Mouse (Mus musculus) left cerebral cortex, postnatal 14 days (tissue): ENCODE data around the gene Pygb. TPM values are rescaled to one million over a fixed set of nuclear protein-coding genes. Genes with fewer than 3 reads are reported as not detected.

Source experiments
- DNase-seq, 2 experiments: peaks; one replicate each; pipeline ENCODE4 v3.0.0; 2021 to 2022; ENCODE audit warnings: low spot score in 2 of 2, mixed read lengths in 1 of 2
- intact Hi-C: fragments of 180-260 bp; cut with DNase I; formaldehyde crosslinking; loops from one replicate; pipeline ENCODE4 v1.15.1; 2025
- total RNA-seq, 2 experiments: library from RNA; stranded (reverse); gene quantifications; 2 replicates each; pipeline ENCODE4 v1.2.3; 2021

Pygb gene
- total RNA-seq, 2 experiments from 2014 or later: 120 to 124 TPM

DNA sequence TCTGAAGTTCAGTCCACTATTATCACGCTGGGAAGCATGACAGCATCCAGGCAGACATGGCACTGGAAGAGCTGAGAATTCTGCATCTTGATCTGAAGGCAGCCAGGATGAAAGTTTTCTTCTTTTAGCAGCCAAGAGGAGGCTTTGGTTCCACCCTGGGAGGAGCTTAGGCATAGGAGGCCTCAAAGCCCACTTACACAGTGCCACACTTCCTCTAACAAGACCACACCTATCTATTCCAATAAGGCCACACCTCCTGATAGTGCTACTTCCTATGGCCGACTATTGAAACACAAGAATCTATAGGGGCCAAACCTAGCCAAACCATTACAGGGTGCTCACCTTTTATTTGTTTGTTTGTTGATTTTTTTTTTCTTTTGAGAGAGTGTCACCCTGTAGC, 3.7 kb upstream of the Pygb start:
- intact Hi-C loops: no loop called here
- no peak for DNase-seq

DNA sequence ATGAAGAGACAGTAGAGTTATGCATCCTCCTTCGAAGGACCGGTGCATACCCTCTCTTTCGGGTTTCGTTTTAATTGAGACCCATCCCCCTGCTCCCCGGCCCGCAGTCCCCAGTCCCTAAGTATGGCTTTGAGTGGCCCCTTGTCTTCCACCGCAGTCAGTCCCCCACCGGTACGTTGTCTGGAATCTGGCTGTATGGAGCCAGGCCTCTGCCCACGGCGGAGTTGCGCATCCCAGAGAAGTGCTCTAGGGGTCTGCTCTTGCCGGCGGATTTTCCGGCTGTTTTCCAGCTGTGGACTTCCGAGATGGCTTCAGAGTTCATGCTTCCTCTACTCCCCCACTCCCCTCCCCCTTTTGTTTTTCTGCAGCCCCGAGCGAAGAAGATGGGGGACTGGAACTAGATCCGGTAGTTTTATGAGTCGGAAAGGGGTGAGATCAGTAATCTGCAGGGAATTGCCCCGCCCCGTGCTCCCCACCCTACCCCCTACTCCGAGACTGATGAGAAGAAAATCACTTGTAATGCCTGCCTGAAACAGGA, 768 bp downstream of the Pygb start:
- intact Hi-C loops: no loop called here
- DNase-seq: no peak

- intact Hi-C loops: no loop called here
Measured at GRCm38 (mm10) chr2:150788768-150789550, 2.4 kb downstream of the Pygb start.

DNA sequence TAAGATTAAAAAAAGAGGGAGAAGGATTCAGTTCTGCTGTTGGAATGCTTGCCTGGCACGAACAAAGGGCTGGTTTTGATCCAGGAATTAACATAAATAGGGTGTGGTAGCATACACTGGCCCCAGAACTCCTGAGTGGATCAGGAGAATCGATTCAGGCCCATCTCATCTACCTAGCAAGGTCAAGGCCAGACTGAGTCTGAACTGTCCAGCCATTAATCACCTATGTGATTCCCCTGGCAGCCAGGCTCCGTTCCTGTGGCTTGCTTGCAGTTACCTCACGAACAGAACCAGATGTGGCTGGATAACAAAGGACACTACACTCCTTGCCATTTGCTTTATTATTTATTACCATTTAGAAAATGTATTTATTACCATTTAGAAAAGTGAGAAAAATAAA, 6.8 kb downstream of the Pygb start:
- no peak for DNase-seq
- intact Hi-C loops: no loop called here

More at GRCm38 (mm10) chr2:150788768-150789550, 2.4 kb downstream of the Pygb start:
- peak; percentile 80 to 88 for DNase-seq

DNA sequence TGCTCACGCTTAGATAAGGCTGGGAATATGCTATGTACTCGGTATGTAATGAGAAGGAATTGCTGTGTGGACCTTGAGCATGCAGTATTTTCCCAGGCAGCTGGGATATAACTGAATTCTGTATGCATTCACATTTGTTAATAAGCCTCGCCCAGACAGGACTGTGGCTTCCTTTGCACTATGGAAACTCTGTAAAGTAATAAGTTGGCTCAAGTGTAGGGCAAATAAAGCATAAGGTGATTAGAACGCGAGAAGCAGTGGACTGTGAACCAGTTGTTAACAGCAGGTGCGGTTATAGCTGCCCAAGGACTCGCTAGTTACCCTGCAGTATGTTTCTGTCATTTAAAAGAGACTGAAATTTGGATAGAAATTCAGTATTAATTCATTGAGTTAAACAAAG, 11.5 kb downstream of the Pygb start:
- intact Hi-C loops: no loop called here

GRCm38 (mm10) chr2:150800616-150801015, 14.1 kb downstream of the Pygb start:
- intact Hi-C loops: no loop called here

More for the DNA sequence above, 11.5 kb downstream of the Pygb start:
- no peak for DNase-seq

GRCm38 (mm10) chr2:150803035-150803434, 16.5 kb downstream of the Pygb start:
- intact Hi-C loops: no loop called here
- DNase-seq: peak in 1 of 2 experiments; percentile 57

More at GRCm38 (mm10) chr2:150800616-150801015, 14.1 kb downstream of the Pygb start:
- no peak for DNase-seq

GRCm38 (mm10) chr2:150808381-150808780, 21.8 kb downstream of the Pygb start:
- intact Hi-C loops: loop anchor here (5.0 kb wide), 1 partner anchor 194 kb away; no protein-coding TSS in a partner anchor
- DNase-seq: no peak

DNA sequence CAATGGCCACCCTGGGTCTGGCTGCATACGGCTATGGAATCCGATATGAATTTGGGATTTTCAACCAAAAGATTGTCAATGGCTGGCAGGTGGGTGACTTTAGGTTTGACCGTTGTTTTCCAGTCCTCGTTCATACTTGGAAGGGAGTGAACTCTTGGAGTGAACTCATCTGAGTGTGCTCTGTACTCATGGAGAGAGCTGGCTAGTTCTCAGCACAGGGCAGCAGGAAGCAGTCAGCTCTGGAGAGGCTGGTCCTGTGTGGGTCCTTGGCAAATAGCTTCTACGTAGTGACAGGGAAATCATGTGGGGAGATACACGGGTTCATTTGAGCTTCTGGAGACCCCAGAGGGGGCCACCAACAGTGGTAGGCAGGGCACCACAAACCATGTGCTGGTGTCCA, 22.3 kb downstream of the Pygb start:
- DNase-seq: no peak
- intact Hi-C loops: loop anchor here (5.0 kb wide), 1 partner anchor 193 kb away; no protein-coding TSS in a partner anchor

GRCm38 (mm10) chr2:150810603-150811002, 24.1 kb downstream of the Pygb start:
- intact Hi-C loops: no loop called here
- DNase-seq: no peak

- intact Hi-C loops: no loop called here
- no peak for DNase-seq
Measured at GRCm38 (mm10) chr2:150812816-150813215, 26.3 kb downstream of the Pygb start.

DNA sequence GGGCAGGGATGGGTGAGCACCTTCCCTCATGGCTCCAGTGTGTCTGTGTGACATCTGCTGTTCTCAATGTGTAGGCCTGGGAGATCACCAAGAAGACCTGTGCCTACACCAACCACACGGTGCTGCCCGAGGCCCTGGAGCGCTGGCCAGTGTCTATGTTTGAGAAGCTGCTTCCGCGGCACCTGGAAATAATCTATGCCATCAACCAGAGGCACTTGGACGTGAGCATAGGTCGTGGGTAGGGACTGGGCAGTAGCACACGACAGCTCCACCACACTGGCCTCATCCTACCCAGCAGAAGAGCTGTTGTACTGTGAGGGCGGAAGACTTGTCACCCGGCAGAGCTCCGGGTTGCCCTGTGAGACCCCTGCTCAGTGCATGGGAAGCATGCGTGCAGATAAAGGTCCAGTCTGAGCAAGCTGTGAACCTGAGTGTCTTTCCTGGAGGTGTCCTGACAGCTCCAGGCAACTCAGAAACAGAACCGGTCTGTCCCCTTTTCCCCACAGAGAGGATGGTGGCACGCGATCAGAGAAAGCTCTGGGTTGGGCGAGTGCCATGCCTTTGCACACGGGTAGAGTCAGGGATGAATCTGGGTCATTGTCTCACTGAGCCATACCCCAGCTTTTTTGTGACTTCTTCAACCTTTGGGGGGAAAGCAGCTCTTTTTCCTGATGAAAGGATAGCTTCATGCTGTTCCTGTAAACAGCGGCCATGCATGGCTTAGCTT, 30.3 kb downstream of the Pygb start:
- peak; percentile 39 to 50 for DNase-seq
- intact Hi-C loops: no loop called here

DNA sequence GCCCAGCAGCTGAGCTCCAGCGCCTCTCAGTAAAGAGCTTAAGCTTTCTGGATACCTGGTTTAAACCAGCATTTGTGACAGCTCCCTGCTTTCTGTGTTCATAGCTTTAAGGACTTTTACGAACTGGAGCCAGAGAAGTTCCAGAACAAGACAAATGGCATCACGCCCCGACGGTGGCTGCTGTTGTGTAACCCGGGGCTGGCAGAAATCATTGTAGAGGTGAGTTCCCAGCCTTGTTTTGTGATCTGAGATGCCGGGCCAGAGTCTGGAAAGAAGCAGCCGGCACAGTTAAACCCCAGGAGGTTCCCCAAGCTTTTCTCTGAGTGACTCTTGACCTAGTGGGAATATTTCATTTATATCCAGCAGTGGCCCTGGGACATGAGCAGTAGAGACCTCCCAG, 32.2 kb downstream of the Pygb start:
- intact Hi-C loops: no loop called here
- no peak for DNase-seq

DNA sequence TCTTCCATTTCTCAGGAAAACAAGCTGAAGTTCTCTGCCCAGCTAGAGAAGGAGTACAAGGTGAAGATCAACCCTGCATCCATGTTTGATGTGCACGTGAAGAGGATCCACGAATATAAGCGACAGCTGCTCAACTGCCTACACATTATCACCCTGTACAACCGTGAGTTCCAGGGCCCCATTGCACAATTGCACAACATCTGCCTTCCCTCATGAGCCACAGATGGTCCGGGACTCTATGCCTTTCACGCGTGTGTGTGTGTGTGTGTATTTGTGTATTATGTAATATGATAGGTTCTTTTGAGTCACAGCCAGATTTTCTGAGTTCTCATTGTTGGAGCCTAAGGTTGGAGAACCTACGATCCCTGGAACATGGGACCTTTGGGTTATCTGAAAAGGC, 34.2 kb downstream of the Pygb start:
- no peak for DNase-seq
- intact Hi-C loops: no loop called here

DNA sequence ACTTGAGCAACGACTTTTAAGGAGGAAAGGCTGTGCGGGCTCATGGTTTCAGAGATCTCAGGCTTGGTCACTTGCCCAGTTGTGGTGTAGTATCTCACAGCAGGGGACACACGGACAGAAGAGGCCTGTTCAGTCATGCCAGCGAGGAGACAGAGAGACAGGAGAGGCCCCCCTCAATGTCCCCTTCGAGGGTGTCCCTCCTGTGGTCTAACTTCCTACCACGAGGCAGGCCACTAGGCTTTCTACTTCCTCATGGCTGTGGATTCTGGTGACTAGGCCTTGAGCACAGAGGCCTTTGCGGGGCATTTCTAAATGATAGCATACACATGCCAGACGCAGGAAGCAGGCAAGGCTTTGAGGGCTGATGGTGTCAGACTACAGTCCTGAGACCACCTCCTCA, 36.5 kb downstream of the Pygb start:
- no peak for DNase-seq
- intact Hi-C loops: no loop called here

DNA sequence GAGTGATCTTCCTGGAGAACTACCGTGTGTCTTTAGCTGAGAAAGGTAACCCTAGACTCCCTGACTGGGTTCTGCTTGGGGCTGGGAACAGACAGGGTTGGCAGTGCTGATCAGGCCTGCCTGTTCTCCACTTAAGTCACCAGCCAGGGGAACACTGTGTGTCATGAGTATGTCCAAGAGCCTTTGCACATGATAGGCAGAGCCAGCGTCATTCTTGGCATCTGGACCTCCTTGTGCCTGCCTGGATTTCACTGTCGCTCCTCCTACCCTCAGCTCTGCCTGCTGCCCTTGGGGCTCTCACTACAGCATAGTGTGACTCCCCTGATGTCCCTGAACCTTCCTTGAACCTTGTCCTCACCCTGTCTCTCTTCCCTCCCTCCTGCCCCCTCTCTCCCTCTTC, 39.9 kb downstream of the Pygb start:
- intact Hi-C loops: no loop called here
- DNase-seq: no peak

DNA sequence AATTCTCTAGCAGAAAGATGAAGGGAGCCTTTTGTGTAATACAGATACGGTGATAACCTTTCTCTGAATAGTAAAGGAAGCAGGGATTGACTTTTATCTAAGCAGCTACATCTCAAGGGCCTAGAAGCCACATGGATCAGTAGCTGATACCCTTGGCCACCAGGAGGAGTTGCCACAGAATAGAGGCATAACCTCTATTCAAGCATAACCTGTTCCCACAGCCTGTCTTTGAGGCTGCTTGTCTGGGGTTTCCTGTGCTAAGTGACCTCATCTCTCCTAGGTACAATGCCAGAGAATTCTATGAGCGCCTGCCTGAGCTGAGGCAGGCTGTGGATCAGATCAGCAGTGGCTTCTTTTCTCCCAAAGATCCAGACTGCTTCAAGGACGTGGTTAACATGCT, 41.6 kb downstream of the Pygb start:
- DNase-seq: no peak
- intact Hi-C loops: no loop called here

DNA sequence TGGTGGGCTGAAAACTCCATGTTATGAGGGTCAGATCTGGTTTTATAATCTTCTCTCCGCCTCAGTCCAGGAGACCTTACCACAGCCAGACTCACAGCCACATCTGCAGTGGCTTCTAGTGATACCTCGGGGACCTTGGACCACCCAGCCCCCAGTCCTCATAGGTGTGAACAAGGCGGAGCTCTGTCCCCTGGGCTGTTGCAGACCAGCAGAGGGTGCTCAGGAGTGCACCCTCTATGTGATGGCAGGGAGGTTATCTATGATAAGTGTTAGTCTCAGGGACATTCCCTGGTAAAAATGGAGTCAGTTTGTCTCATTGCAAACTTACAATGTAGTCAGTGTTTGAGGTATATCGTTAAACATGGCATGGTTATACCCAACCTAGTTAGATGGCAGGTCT, 42.1 kb downstream of the Pygb start:
- no peak for DNase-seq
- intact Hi-C loops: no loop called here

GRCm38 (mm10) chr2:150830011-150830410, 43.5 kb downstream of the Pygb start:
- no peak for DNase-seq
- intact Hi-C loops: no loop called here

DNA sequence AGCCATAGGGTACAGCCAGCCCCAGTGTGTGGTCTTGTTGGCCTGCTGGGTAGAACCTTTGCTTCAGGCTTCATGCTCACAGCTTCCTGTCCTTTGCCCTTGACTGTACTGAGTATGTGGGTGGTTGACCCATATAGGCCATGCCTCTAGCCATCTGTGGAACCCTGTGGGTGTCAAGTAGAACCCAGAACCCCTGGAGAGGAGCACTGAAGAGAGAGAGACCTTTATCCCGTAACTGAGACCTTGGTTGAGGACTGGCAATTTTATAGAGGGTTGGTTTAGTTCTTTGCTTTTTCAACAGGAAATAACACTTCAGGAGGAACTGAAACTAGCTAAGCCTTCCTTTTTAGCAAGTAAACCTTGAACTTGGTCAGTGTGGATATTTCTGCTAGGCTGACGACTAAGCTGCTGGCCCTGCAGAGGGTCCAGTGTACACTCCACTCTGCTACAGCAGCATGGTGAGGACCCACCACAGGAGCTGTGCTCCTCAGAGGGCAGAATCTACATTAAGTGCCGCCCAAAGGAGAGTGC, 44.4 kb downstream of the Pygb start:
- DNase-seq: no peak

More for the DNA sequence above, 44.4 kb downstream of the Pygb start:
- intact Hi-C loops: no loop called here
